Mouse (Mus musculus) right cerebral cortex, adult 2 months (tissue): Measurements from ENCODE around the gene Gm10309.
A peak's percentile ranks its signal among the peaks of the same experiment; 100 is the strongest.

Source experiments
- DNase-seq, 2 experiments: peaks; one replicate each; pipeline ENCODE4 v3.0.0; 2021 to 2022; ENCODE audit warnings: low spot score in 2 of 2

Gm10309 gene

GRCm38 (mm10) chr17:86505183-86505631 is at the start of gene Gm10309:
Gene Gm10309, minus strand, starts transcription at chr17:86505232.
- DNase-seq, result peak in 1 of 2 experiments; percentile 25

- DNase-seq, result no peak
Measured at GRCm38 (mm10) chr17:86551995-86552394, 47.0 kb upstream of the Gm10309 start.

GRCm38 (mm10) chr17:86551561-86551960 is 46.5 kb upstream of the Gm10309 start:
- DNase-seq, result no peak

- no peak for DNase-seq
Measured at GRCm38 (mm10) chr17:86549128-86549527, 44.1 kb upstream of the Gm10309 start.

- no peak for DNase-seq
Measured at GRCm38 (mm10) chr17:86546529-86546928, 41.5 kb upstream of the Gm10309 start.

GRCm38 (mm10) chr17:86539881-86540430 is 34.9 kb upstream of the Gm10309 start:
- DNase-seq, result no peak

GRCm38 (mm10) chr17:86535827-86536656 is 31.0 kb upstream of the Gm10309 start:
- DNase-seq, result peak; percentile 91 to 92

- DNase-seq, result no peak
Measured at GRCm38 (mm10) chr17:86535096-86535495, 30.1 kb upstream of the Gm10309 start.

GRCm38 (mm10) chr17:86533549-86533851 is 28.5 kb upstream of the Gm10309 start:
- no peak for DNase-seq

GRCm38 (mm10) chr17:86532783-86533548 is 27.9 kb upstream of the Gm10309 start:
- DNase-seq, result no peak

- no peak for DNase-seq
Measured at GRCm38 (mm10) chr17:86531231-86531630, 26.2 kb upstream of the Gm10309 start.

GRCm38 (mm10) chr17:86529411-86529810 is 24.4 kb upstream of the Gm10309 start:
- no peak for DNase-seq

GRCm38 (mm10) chr17:86529003-86529402 is 24.0 kb upstream of the Gm10309 start:
- DNase-seq, result no peak

- no peak for DNase-seq
Measured at GRCm38 (mm10) chr17:86527298-86527697, 22.3 kb upstream of the Gm10309 start.

GRCm38 (mm10) chr17:86526016-86526415 is 21.0 kb upstream of the Gm10309 start:
- no peak for DNase-seq

- no peak for DNase-seq
Measured at GRCm38 (mm10) chr17:86525075-86525474, 20.0 kb upstream of the Gm10309 start.

GRCm38 (mm10) chr17:86523843-86524242 is 18.8 kb upstream of the Gm10309 start:
- no peak for DNase-seq

GRCm38 (mm10) chr17:86523374-86523773 is 18.3 kb upstream of the Gm10309 start:
- no peak for DNase-seq

GRCm38 (mm10) chr17:86522649-86523048 is 17.6 kb upstream of the Gm10309 start:
- DNase-seq, result no peak

GRCm38 (mm10) chr17:86521252-86521651 is 16.2 kb upstream of the Gm10309 start:
- DNase-seq, result no peak

- no peak for DNase-seq
Measured at GRCm38 (mm10) chr17:86518604-86519003, 13.6 kb upstream of the Gm10309 start.

- no peak for DNase-seq
Measured at GRCm38 (mm10) chr17:86516630-86517029, 11.6 kb upstream of the Gm10309 start.
